Mouse (Mus musculus) heart, postnatal 0 days (tissue): ENCODE measurements around the gene Atp2b1.

Experiments used
- CTCF ChIP-seq: IDR thresholded peaks from 2 replicates; pipeline ENCODE4 v1.5.1; 2016; ENCODE audit warnings: antibody characterized with exemption, control low read depth, low read depth
- EP300 ChIP-seq: IDR thresholded peaks from 2 replicates; pipeline ENCODE4 v1.6.1; 2016; ENCODE audit warnings: antibody characterized with exemption, low read depth

- TF ChIP-seq CTCF (no peak), EP300 (no peak)
Measured at GRCm38 (mm10) chr10:98940137-98940536, 25.9 kb downstream of the Atp2b1 start.
